Mouse (Mus musculus) neural tube, postnatal 0 days (tissue): Measurements from ENCODE around the gene Vmn2r69. TPM values are rescaled to one million over a fixed set of nuclear protein-coding genes. Genes with fewer than 3 reads are reported as not detected.

Experiments used
- polyA plus RNA-seq: library from polyadenylated mRNA; unstranded; fragments of >200 nt; fragmentation: Nextera tagmentation; extraction: Ambion mirVana; gene quantifications from 2 replicates; pipeline ENCODE4 v1.2.1, GENCODE M21; 2015

Vmn2r69 gene
- not detected in 2 replicates for polyA plus RNA-seq

DNA sequence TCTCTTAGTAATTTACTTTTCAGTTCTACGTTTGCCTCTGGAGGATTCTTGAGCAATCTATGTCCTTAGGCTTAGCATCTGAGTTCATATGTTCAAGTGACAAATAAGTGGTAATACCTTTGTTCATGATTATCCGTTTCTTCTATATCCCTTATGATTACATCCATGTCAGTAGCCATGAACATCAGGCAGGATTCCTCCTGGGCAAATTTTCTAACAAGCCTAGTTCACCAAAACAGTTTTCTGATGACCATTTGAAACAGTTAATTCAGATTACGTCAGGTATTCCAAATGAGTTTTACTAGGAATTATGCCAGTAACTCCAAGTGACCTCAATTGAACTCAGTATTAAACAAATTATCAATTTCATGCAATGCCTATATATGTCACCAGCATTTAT is at the start of gene Vmn2r69:
Gene Vmn2r69, minus strand, starts transcription at position 101 of the 400 bp plus-strand sequence.

Other genes with a start within 250 kb of the Vmn2r69 start
- not detected in 2 replicates for gene Vmn2r68, start 178.1 kb downstream of the Vmn2r69 start, polyA plus RNA-seq
- gene Vmn2r71, start 147.2 kb upstream of the Vmn2r69 start, polyA plus RNA-seq, result not detected in 2 replicates
- gene Vmn2r70, start 153.3 kb upstream of the Vmn2r69 start, polyA plus RNA-seq, result not detected in 2 replicates